Mouse (Mus musculus): ENCODE measurements around the gene Mettl23. TPM values are rescaled to one million over a fixed set of nuclear protein-coding genes. Genes with fewer than 3 reads are reported as not detected.

The Mettl23 gene
- polyA plus RNA-seq, 1 experiment from 2014 or later: 56.5 TPM

- H3K4me1 ChIP-seq (ENCODE audit: control insufficient read depth, insufficient read depth, low read length): peaks cover 14% of the 10 kb centered on the region; the same call in 1 of the 2 replicates
- H3K9me3 ChIP-seq (ENCODE audit: control insufficient read depth, low read length): no peaks in the 10 kb centered on the region
- 32% methylated on average over 6 of the region's 6 CpGs for WGBS
- peak overlapping the region; percentile 74 for H3K4me2 ChIP-seq (replicated peaks; ENCODE audit: low read depth, low read length)
- H3K4me3 ChIP-seq (ENCODE audit: low read length): peak overlapping the region; percentile 98
- no peak overlapping the region for H3K27ac ChIP-seq (ENCODE audit: low read depth, low read length)
- ATAC-seq (ENCODE audit: low FRiP score, low TSS enrichment): no peak
- H3K9ac ChIP-seq (ENCODE audit: low read depth, low read length): peak overlapping the region; percentile 100
- H3K36me3 ChIP-seq (ENCODE audit: control insufficient read depth, insufficient read depth, low read length): peaks cover 44% of the 10 kb centered on the region
- no peaks in the 10 kb centered on the region for H3K27me3 ChIP-seq (ENCODE audit: control insufficient read depth, insufficient read depth, low read length)
Observed at GRCm38 (mm10) chr11:116850833-116851477, 7.9 kb downstream of the Mettl23 start.

GRCm38 (mm10) chr11:116851576-116852290 lies 8.7 kb downstream of the Mettl23 start:
- no peak for ATAC-seq (ENCODE audit: low FRiP score, low TSS enrichment)
- Histone ChIP-seq H3K27ac (ENCODE audit: low read depth, low read length) (peak overlapping the region; percentile 97), H3K36me3 (ENCODE audit: control insufficient read depth, insufficient read depth, low read length) (peaks cover 46% of the 10 kb centered on the region), H3K4me3 (ENCODE audit: low read length) (peak overlapping the region; percentile 98), H3K4me1 (ENCODE audit: control insufficient read depth, insufficient read depth, low read length) (peaks cover 11% of the 10 kb centered on the region; the same call in 1 of the 2 replicates), H3K9me3 (ENCODE audit: control insufficient read depth, low read length) (no peaks in the 10 kb centered on the region), H3K9ac (ENCODE audit: low read depth, low read length) (peak overlapping the region; percentile 100), H3K4me2 (replicated peaks; ENCODE audit: low read depth, low read length) (peak overlapping the region; percentile 74), H3K27me3 (ENCODE audit: control insufficient read depth, insufficient read depth, low read length) (no peaks in the 10 kb centered on the region)
- WGBS: under 1% methylated on average over 29 of the region's 29 CpGs

- Histone ChIP-seq H3K9me3 (ENCODE audit: control insufficient read depth, low read length) (no peaks in the 10 kb centered on the region), H3K4me1 (ENCODE audit: control insufficient read depth, insufficient read depth, low read length) (peaks cover 11% of the 10 kb centered on the region; the same call in 1 of the 2 replicates), H3K27me3 (ENCODE audit: control insufficient read depth, insufficient read depth, low read length) (no peaks in the 10 kb centered on the region), H3K36me3 (ENCODE audit: control insufficient read depth, insufficient read depth, low read length) (peaks cover 46% of the 10 kb centered on the region), H3K27ac (ENCODE audit: low read depth, low read length) (peak within 1 kb of the TSS; percentile 97), H3K9ac (ENCODE audit: low read depth, low read length) (peak within 1 kb of the TSS; percentile 100), H3K4me3 (ENCODE audit: low read length) (peak within 1 kb of the TSS; percentile 98), H3K4me2 (replicated peaks; ENCODE audit: low read depth, low read length) (peak within 1 kb of the TSS; percentile 74)
- ATAC-seq (ENCODE audit: low FRiP score, low TSS enrichment): peak; percentile 47
- WGBS: under 1% methylated on average over 55 of the region's 91 CpGs
Observed at GRCm38 (mm10) chr11:116852291-116852890, 9.3 kb downstream of the Mettl23 start, which contains the start of gene Mfsd11. Mfsd11 (plus strand) TSS chr11:116852440.

GRCm38 (mm10) chr11:116852891-116853511 lies 9.9 kb downstream of the Mettl23 start, which contains the start of gene Srsf2:
Srsf2 (minus strand) TSS chr11:116853094.
- Histone ChIP-seq H3K9ac (ENCODE audit: low read depth, low read length) (peak within 1 kb of the TSS; percentile 100), H3K4me2 (replicated peaks; ENCODE audit: low read depth, low read length) (peak within 1 kb of the TSS; percentile 74), H3K4me1 (ENCODE audit: control insufficient read depth, insufficient read depth, low read length) (peaks cover 11% of the 10 kb centered on the region; the same call in 1 of the 2 replicates), H3K36me3 (ENCODE audit: control insufficient read depth, insufficient read depth, low read length) (peaks cover 42% of the 10 kb centered on the region), H3K9me3 (ENCODE audit: control insufficient read depth, low read length) (no peaks in the 10 kb centered on the region), H3K4me3 (ENCODE audit: low read length) (peak within 1 kb of the TSS; percentile 98), H3K27me3 (ENCODE audit: control insufficient read depth, insufficient read depth, low read length) (no peaks in the 10 kb centered on the region), H3K27ac (ENCODE audit: low read depth, low read length) (peak within 1 kb of the TSS; percentile 97)
- under 1% methylated on average over 72 of the region's 74 CpGs for WGBS
- ATAC-seq (ENCODE audit: low FRiP score, low TSS enrichment): peak; percentile 90

GRCm38 (mm10) chr11:116853512-116853928 lies 10.4 kb downstream of the Mettl23 start:
- Histone ChIP-seq H3K36me3 (ENCODE audit: control insufficient read depth, insufficient read depth, low read length) (peaks cover 37% of the 10 kb centered on the region), H3K4me1 (ENCODE audit: control insufficient read depth, insufficient read depth, low read length) (peaks cover 11% of the 10 kb centered on the region; the same call in 1 of the 2 replicates), H3K27me3 (ENCODE audit: control insufficient read depth, insufficient read depth, low read length) (no peaks in the 10 kb centered on the region), H3K9ac (ENCODE audit: low read depth, low read length) (peak overlapping the region; percentile 100), H3K4me2 (replicated peaks; ENCODE audit: low read depth, low read length) (peak overlapping the region; percentile 59), H3K9me3 (ENCODE audit: control insufficient read depth, low read length) (no peaks in the 10 kb centered on the region), H3K27ac (ENCODE audit: low read depth, low read length) (peak overlapping the region; percentile 97), H3K4me3 (ENCODE audit: low read length) (peak overlapping the region; percentile 98)
- peak; percentile 91 for ATAC-seq (ENCODE audit: low FRiP score, low TSS enrichment)
- WGBS: under 1% methylated on average over 36 of the region's 36 CpGs

GRCm38 (mm10) chr11:116854279-116854678 lies 11.2 kb downstream of the Mettl23 start:
- no peak overlapping the region; the same call in 1 of the 2 replicates for H3K27ac ChIP-seq (ENCODE audit: low read depth, low read length)
- H3K36me3 ChIP-seq (ENCODE audit: control insufficient read depth, insufficient read depth, low read length): peaks cover 33% of the 10 kb centered on the region
- peak overlapping the region; percentile 100 for H3K9ac ChIP-seq (ENCODE audit: low read depth, low read length)
- peak overlapping the region; percentile 98 for H3K4me3 ChIP-seq (ENCODE audit: low read length)
- H3K27me3 ChIP-seq (ENCODE audit: control insufficient read depth, insufficient read depth, low read length): no peaks in the 10 kb centered on the region
- no peak for ATAC-seq (ENCODE audit: low FRiP score, low TSS enrichment)
- peaks cover 11% of the 10 kb centered on the region; the same call in 1 of the 2 replicates for H3K4me1 ChIP-seq (ENCODE audit: control insufficient read depth, insufficient read depth, low read length)
- 38% methylated on average over 10 of the region's 10 CpGs for WGBS
- H3K4me2 ChIP-seq (replicated peaks; ENCODE audit: low read depth, low read length): peak overlapping the region; percentile 59
- no peaks in the 10 kb centered on the region for H3K9me3 ChIP-seq (ENCODE audit: control insufficient read depth, low read length)

GRCm38 (mm10) chr11:116857183-116857850 lies 14.2 kb downstream of the Mettl23 start:
- WGBS: 71% methylated on average over 12 of the region's 12 CpGs
- no peak for ATAC-seq (ENCODE audit: low FRiP score, low TSS enrichment)
- peaks cover 35% of the 10 kb centered on the region; the same call in 1 of the 2 replicates for H3K36me3 ChIP-seq (ENCODE audit: control insufficient read depth, insufficient read depth, low read length)

GRCm38 (mm10) chr11:116864444-116864843 lies 21.4 kb downstream of the Mettl23 start:
- Histone ChIP-seq H3K4me3 (ENCODE audit: low read length) (no peak overlapping the region), H3K9ac (ENCODE audit: low read depth, low read length) (no peak overlapping the region), H3K4me2 (replicated peaks; ENCODE audit: low read depth, low read length) (no peak overlapping the region), H3K36me3 (ENCODE audit: control insufficient read depth, insufficient read depth, low read length) (peaks cover 55% of the 10 kb centered on the region), H3K9me3 (ENCODE audit: control insufficient read depth, low read length) (no peaks in the 10 kb centered on the region), H3K27me3 (ENCODE audit: control insufficient read depth, insufficient read depth, low read length) (no peaks in the 10 kb centered on the region), H3K4me1 (ENCODE audit: control insufficient read depth, insufficient read depth, low read length) (no peaks in the 10 kb centered on the region), H3K27ac (ENCODE audit: low read depth, low read length) (no peak overlapping the region)
- WGBS: 73% methylated on average over 10 of the region's 10 CpGs
- ATAC-seq (ENCODE audit: low FRiP score, low TSS enrichment): no peak

More at GRCm38 (mm10) chr11:116857183-116857850, 14.2 kb downstream of the Mettl23 start:
- Histone ChIP-seq H3K27ac (ENCODE audit: low read depth, low read length) (no peak overlapping the region), H3K4me2 (replicated peaks; ENCODE audit: low read depth, low read length) (no peak overlapping the region), H3K9ac (ENCODE audit: low read depth, low read length) (no peak overlapping the region), H3K4me1 (ENCODE audit: control insufficient read depth, insufficient read depth, low read length) (peaks cover 7% of the 10 kb centered on the region; the same call in 1 of the 2 replicates), H3K4me3 (ENCODE audit: low read length) (no peak overlapping the region), H3K27me3 (ENCODE audit: control insufficient read depth, insufficient read depth, low read length) (no peaks in the 10 kb centered on the region), H3K9me3 (ENCODE audit: control insufficient read depth, low read length) (no peaks in the 10 kb centered on the region)
